Mouse (Mus musculus) testis, postnatal 14 days (tissue): Measurements from ENCODE around the gene Serpina3i.
"Not testable (repeated sequence)": the region's sequence is repeated elsewhere in the genome, so short reads cannot be mapped to it uniquely, and the experiment has no call there.

Experiments
- DNase-seq: peaks from one replicate; pipeline ENCODE4 v3.0.0; 2021; ENCODE audit warnings: low spot score

Serpina3i gene

DNA sequence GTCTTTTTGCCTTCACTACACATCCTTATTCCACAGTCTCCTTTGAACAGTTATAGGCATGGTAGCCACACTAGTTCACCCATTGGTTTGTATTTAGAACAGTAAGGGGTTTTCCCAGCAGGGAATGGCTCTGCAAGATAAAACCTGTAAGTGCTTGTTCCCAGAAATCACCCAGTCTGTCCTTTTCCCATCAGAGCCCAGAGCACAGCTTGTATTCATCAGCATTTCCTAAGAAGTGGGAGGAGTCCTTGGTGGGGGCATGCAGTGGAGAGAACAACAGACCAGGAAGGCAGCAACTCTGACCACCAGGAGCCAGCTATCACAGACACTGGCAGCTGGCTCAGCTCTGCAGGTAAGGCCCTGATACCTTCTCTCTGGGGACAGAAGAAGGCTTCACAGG is at the start of gene Serpina3i:
TSS of gene Serpina3i (plus strand) at position 260 of the 400 bp plus-strand sequence.
- peak; percentile 10 for DNase-seq

- no peak for DNase-seq
These were observed 49.1 kb upstream of the Serpina3i start for GRCm38 (mm10) chr12:104213689-104214444.

DNA sequence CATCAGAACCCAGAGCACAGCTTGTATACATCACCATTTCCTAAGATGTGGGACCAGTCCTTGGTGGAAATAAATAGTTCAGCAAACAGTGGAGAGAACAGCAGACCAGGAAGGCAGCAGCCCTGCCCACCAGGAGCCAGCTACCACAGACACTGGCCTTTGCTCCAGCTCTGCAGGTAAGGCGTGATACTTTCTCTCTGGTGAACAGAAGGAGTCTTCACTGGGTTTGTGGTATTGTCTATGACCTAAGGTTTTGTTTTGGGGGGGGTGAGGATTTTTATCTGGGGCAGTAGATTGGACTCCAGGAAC is 48.5 kb upstream of the Serpina3i start, which contains the start of gene Serpina3f:
TSS of gene Serpina3f (plus strand) at position 100 of the 309 bp plus-strand sequence.
- DNase-seq, result no peak

DNA sequence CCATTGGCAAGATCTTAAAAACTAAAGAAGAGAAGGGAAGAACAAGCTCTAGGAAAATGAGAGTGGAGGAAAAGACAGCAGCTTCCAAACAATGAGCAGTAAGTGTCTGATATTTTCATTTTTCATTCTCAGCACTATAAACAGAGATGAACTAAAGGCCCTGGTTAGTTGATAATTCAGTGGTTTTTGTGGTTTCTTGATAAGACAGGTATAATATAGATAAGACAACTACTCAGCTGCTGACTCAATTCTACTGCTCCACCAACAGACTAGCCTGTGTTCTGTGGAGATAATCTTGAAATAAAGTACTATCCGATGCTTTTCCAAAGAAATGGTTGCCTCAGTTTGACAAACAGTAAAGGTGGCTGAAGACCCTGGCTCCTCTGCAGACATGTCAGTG is 47.7 kb upstream of the Serpina3i start:
- no peak for DNase-seq

DNA sequence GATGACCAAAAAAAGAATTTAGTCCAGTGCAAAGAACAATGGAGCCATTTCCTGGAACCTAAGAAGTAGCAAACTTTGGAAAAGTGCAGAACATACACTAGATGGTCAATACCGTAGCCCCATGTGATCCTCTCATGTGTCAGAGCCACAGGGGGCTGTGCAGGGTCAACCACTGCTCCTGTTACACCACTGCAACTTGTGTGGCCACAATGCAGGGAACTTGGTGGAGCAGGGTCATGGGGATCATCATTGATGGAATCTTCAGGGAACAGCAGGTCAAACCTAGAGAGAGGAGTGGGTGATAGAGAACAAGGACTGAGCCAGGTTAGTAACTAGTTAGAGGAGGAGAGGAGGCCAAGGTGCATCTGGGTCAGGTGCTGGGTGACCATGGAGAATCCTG is 41.3 kb upstream of the Serpina3i start:
- no peak for DNase-seq

DNA sequence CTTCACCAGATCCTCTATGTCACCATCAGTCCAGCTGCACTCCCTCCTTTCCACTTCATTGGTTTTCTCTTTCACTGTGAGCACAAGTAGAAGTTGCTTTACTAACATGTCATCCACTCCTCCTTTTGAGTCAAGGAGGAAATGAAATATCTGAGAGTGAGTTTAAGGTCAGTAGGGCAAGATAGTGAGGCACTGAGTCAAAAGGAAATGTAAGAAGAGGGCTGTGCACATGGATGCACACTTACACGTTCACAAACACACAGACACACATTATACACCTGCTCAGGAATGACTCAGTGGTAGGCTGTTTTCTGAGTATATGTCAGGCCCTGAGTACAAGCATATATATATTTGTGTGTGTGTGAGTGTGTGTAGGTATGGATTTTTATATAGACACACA is 39.2 kb upstream of the Serpina3i start:
- DNase-seq, result no peak

- no peak for DNase-seq
These were observed 38.2 kb upstream of the Serpina3i start for GRCm38 (mm10) chr12:104224598-104225300.

DNA sequence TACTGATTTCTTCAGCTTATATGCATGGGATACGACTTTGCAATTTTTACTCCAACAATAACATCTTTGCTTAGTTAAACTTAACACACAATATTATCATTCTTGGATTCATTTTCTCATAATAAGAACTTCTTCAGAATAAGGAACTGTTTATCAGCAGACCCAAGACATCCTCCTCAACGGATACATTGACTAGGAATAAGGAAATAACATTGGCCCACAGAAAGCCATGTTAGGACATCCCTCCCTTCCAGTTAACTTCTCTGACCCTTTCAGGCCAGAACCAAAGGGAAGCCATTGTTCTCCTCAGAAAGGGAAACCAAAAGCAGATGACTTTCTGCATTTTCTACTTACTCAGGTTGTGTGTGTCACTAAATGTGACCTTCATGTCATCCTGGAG is 32.2 kb upstream of the Serpina3i start:
- DNase-seq, result no peak

GRCm38 (mm10) chr12:104235915-104236314 is 27.0 kb upstream of the Serpina3i start, which contains the start of gene Serpina3g:
TSS of gene Serpina3g (plus strand) at chr12:104236245.
- no peak for DNase-seq

- DNase-seq, result not testable (repeated sequence)
These were observed 24.9 kb upstream of the Serpina3i start for GRCm38 (mm10) chr12:104238048-104238447.

DNA sequence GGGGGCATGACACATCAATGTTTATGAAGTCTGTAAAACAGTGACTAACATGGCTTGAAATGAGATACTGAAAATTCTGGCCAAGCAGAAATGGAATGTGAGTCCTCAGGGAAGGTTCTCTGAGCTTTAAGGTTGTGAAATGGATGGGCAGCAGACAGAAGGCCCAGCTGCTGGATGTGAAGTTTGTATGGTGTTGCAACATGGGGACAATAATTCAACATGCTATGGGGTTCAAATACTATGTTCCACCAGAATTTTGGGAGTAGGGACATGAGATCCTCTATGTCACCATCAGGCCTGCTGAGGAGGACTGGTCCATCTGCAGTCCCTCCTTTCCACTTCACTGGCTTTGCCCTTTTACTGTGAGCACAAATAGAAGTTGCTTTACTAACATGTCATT is 19.6 kb upstream of the Serpina3i start:
- no peak for DNase-seq

DNA sequence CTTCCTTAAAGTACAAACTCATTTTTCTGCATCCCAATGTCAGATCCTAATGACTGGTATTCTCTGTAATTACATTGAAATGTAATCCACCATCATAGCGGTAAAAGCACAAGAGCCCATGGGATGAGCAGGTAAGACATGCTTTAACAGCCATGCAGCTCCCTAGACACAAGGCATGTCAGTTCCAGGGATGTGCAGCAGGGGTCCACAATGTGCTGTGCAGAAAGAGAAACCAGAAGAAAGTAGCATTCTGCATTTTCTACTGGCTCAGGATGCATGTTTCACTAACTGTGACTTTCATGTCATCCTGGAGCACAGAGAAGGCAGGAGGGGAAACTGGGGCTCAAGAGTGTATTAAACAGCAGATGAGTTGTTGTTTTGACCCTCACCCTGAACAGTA is 17.8 kb upstream of the Serpina3i start:
- no peak for DNase-seq

GRCm38 (mm10) chr12:104245595-104245994 is 17.3 kb upstream of the Serpina3i start:
- DNase-seq, result no peak

- no peak for DNase-seq
These were observed 15.3 kb upstream of the Serpina3i start for GRCm38 (mm10) chr12:104247553-104248002.

DNA sequence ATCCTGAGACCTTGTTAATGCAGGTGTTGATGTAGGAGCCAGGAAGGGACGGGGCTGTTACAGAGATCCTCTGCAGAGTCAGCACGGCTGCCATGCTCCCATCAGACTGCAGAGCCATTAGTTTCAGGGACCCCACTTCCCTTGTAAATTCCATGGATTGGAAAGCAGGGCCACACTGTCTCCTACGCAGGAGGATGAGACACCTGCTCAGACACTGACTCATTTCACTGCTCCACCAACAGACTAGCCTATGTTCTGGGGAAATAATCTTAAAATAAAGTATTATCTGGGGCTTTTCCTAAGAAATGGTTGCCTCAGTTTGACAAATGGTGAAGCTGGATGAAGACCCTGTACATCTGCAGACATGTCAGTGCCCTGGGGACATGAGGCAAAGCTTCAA is 14.7 kb upstream of the Serpina3i start:
- no peak for DNase-seq

DNA sequence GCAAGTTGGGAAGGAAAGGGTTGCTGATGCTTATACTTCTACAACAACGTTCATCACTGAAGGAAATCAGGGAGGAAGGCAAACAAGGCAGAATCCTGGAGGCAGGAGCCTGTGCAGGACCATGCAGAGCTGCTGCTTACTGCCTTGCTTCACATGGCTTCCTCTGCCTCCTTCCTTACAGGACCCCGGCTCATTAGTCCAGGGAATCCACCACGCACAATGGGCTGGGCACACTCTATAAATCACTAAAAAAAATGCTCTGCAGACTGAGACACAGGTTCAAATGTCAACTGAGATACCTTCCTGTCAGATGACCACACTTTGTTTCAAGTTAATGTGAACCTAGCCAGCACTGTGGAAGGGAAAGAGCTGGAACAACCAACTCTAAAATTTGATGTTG is 1.9 kb upstream of the Serpina3i start:
- no peak for DNase-seq

DNA sequence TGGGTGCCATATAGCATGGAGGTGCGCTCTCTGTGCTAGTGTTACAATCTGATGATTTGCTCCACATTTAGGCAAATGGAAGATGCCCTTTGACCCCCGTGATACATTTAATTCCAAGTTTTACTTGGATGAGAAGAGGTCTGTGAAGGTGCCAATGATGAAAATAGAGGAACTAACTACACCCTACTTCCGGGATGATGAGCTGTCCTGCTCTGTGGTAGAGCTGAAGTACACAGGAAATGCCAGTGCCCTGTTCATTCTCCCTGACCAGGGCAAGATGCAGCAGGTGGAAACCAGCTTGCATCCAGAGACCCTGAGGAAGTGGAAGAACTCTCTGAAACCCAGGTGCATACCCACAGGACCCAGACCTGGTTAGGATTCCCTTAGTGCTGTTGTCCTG is 3.5 kb downstream of the Serpina3i start:
- DNase-seq, result no peak

DNA sequence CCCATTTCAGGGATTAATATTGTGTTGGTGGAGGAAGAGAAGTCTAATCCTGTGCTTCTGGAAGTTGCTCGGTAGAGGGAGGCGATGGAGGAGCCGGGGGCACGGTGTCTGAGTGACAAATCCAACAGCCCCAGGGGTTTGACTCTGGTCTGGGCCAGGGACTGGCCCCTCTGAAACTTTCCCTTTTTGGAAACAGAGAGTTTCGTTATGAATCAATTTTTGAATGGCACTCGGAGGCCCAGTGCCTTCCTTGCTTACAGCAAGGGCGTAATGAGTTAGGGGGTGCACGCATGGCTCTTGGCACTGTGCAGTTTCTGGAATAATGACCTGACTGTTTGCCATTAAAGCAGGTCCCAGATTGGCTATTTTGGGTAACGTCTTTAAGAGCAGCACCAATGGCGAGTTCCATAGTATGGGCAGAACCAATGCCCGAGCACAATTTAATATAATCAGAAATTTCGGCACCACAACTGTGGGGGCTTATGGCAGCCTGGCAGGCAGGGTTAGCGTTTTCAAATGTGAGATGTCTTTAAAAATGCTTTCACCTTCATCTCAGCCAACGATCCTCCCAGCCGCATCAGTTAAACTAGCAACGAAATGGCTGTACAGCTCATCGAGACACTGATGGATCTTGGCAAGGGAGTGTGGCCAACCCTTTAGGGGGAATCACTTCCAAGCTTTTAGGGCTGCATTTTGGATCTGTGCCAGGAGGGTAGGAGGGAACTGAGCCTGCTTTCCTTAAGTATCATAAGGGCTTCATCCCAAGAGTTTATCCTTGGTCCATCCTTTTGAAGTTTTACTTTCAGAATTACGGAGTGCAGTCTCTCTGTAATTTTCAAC is 15.5 kb downstream of the Serpina3i start:
- DNase-seq, result no peak

- no peak for DNase-seq
These were observed 16.1 kb downstream of the Serpina3i start for GRCm38 (mm10) chr12:104279056-104279435.

DNA sequence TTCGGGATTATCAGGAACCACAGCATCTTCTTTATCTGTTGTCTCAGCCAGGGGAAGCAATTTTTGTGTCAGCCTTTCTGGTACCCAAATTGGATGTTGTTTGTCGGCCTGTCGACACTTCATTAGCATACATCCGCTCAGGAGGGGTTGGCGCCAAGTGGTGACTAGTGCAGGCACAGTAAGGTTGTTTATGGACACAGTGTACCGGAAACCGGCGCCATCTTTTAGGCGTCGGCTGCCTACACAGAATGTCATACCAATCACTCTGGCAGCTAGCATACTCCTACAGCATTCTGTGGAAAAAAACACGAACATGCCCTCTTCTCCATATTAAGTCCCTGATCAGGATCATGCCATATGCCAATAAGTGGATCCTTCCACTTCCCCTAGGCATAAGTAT is 20.5 kb downstream of the Serpina3i start:
- no peak for DNase-seq

DNA sequence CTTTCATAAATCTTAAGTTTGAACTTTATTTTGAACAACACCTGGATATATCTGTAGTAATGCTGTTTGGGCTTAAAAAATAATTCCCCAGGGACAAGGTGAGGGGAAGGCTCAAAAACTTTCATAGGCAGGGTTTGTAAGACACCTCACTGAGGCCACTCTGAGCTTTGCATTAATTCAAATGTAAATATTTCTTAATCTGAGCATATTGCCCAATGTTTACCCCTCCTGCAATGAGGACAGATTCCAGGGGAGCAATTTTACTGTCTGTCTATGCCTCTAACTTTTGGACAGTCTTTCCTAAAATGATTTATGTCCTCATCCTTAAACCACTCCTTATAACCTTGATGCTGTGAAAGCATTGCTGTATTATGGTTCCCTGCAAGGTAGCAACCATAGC is 25.4 kb downstream of the Serpina3i start:
- no peak for DNase-seq

- no peak for DNase-seq
These were observed 26.9 kb downstream of the Serpina3i start for GRCm38 (mm10) chr12:104289872-104290271.

- DNase-seq, result no peak
These were observed 31.0 kb downstream of the Serpina3i start for GRCm38 (mm10) chr12:104293963-104294362.
